In the genomic region with DNA sequence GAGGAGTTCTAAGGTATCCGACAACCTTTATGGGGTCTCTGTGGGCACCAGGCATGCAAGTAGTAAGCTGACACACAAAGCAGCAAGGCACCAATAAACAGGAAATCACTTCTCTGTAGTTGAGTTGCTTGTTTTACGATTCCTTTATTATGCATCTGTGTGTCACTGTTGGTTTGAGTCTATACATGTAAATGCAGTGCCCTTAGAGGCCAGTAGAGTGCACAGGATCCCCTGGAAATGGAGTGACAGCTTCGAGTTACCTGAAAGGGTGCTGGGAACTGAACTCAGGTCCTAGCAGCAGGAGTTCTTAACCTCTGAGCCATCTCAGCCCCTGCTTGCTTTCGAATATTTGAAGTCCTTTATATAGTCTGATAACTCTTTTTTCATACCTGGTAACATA, we compare ENCODE assay signal across 19 mouse cellular contexts.
"Had no signal": no experiment of that assay in that cellular context is flagged by ENCODE, and none has a peak within 500 bp of the region (broad histone marks: within the 10 kb centered on the region; RNA-seq: fewer than 3 reads in every experiment).

No protein-coding gene starts in this region.

- H3K9ac ChIP-seq: lung, embryonic 14.5 days; midbrain, embryonic 12.5 days; neural tube, embryonic 13.5 days; neural tube, embryonic 15.5 days had no signal

- H3K36me3 ChIP-seq: midbrain, embryonic 12.5 days; neural tube, embryonic 15.5 days had no signal

- DNase-seq: lung, embryonic 14.5 days; lung, postnatal 14 days; lung, postnatal 36 days; midbrain, embryonic 14.5 days; retina, postnatal 1 day; right cerebral cortex, adult 18-20 months; right cerebral cortex, postnatal 25 days; right cerebral cortex, postnatal 4 days; spleen, adult 18-20 months; thymus, adult 18-20 months; thymus, postnatal 14 days; thymus, postnatal 36 days had no signal

- ATAC-seq: midbrain, embryonic 16.5 days had no signal

- H3K4me2 ChIP-seq: lung, embryonic 14.5 days; midbrain, embryonic 12.5 days; neural tube, embryonic 13.5 days; neural tube, embryonic 15.5 days had no signal

- H3K27me3 ChIP-seq: megakaryocyte, embryonic 14.5 days; midbrain, embryonic 12.5 days; neural tube, embryonic 13.5 days; neural tube, embryonic 15.5 days had no signal

- H3K27ac ChIP-seq: macrophage; midbrain, embryonic 12.5 days; neural tube, embryonic 13.5 days; neural tube, embryonic 15.5 days had no signal

- H3K9me3 ChIP-seq: midbrain, embryonic 12.5 days; neural tube, embryonic 13.5 days; neural tube, embryonic 15.5 days had no signal

- H3K4me3 ChIP-seq: megakaryocyte, embryonic 14.5 days; midbrain, embryonic 12.5 days; myocyte; neural tube, embryonic 13.5 days; neural tube, embryonic 15.5 days had no signal
